ENCODE assay signal across 9 mouse cellular contexts in the genomic region with DNA sequence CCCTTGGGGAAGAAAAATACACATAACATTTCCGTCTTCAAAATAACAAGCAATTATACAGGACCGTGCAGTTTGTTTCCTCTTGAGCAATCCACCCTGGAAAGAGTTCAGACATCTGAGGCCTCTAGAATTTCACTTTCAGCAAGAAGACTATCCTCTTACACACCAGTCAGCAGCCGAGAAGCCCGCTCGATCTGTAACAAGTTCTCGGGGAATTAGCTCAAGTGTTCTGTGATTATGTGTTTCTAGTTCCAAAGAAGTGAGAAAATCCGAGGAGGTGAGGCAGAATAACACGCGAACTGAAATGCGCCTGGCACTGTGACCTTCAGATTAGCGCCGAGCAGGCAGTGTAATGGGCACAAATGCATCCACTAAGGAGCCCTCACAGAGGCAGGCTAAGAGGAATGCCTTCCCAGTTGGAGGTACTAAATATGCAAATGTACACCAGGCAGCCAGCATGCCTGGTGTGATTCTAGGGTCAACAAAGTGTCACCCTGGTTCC.
DNase-seq lines count a peak whose midpoint lies in the region; ATAC-seq and TF ChIP-seq lines count a peak whose summit lies in the region.
"Had no signal": no experiment of that assay in that cellular context is flagged by ENCODE, and none has a peak within 500 bp of the region (broad histone marks: within the 10 kb centered on the region; RNA-seq: fewer than 3 reads in every experiment).

No protein-coding gene starts in this region.

- DNase-seq in midbrain, embryonic 11.5 days (ENCODE audit: low spot score, missing footprints): no peak
- DNase-seq in heart, postnatal 4 days: peak; percentile 29
- DNase-seq in lung, embryonic 14.5 days: peak; percentile 64
- DNase-seq in cerebellum, postnatal 25 days: no peak

- H3K36me3 ChIP-seq in midbrain, embryonic 11.5 days (ENCODE audit: control insufficient read depth, insufficient read depth, low read length): no peaks in the 10 kb centered on the region
- no peaks in the 10 kb centered on the region for H3K36me3 ChIP-seq in midbrain, embryonic 15.5 days (replicated peaks)
- no peaks in the 10 kb centered on the region for H3K36me3 ChIP-seq in forebrain, embryonic 13.5 days (ENCODE audit: poor library complexity, severe bottlenecking)
- H3K36me3 ChIP-seq in lung, embryonic 14.5 days (ENCODE audit: insufficient read depth): no peaks in the 10 kb centered on the region

- WGBS in midbrain, embryonic 11.5 days: 48% methylated on average over 12 of the region's 12 CpGs
- 38% methylated on average over 12 of the region's 12 CpGs for WGBS in midbrain, embryonic 15.5 days
- 43% methylated on average over 12 of the region's 12 CpGs for WGBS in forebrain, embryonic 13.5 days
- 38% methylated on average over 12 of the region's 12 CpGs for WGBS in lung, embryonic 14.5 days

- H3K4me3 ChIP-seq in midbrain, embryonic 11.5 days (ENCODE audit: low read depth, low read length): no peak overlapping the region
- H3K4me3 ChIP-seq in midbrain, embryonic 15.5 days: no peak overlapping the region
- H3K4me3 ChIP-seq in forebrain, embryonic 13.5 days: no peak overlapping the region
- no peak overlapping the region for H3K4me3 ChIP-seq in lung, embryonic 14.5 days (ENCODE audit: low read depth, low read length)

- TF ChIP-seq CTCF in lung, embryonic 14.5 days (IDR thresholded peaks at IDR 0.05; ENCODE audit: low read depth): no peak

- H3K27me3 ChIP-seq in midbrain, embryonic 11.5 days (ENCODE audit: control insufficient read depth, insufficient read depth, low read length): no peaks in the 10 kb centered on the region
- H3K27me3 ChIP-seq in midbrain, embryonic 15.5 days (replicated peaks): no peaks in the 10 kb centered on the region
- H3K27me3 ChIP-seq in forebrain, embryonic 13.5 days: no peaks in the 10 kb centered on the region
- no peaks in the 10 kb centered on the region for H3K27me3 ChIP-seq in lung, embryonic 14.5 days (ENCODE audit: insufficient read depth, low read length)

- no peak overlapping the region for H3K9ac ChIP-seq in midbrain, embryonic 11.5 days (ENCODE audit: low read length)
- no peak overlapping the region for H3K9ac ChIP-seq in midbrain, embryonic 15.5 days
- H3K9ac ChIP-seq in forebrain, embryonic 13.5 days: no peak overlapping the region
- H3K9ac ChIP-seq in lung, embryonic 14.5 days: no peak overlapping the region
- H3K9ac ChIP-seq: liver, embryonic 14.5 days had no signal

- no peaks in the 10 kb centered on the region; the same call in 1 of the 2 replicates for H3K4me1 ChIP-seq in midbrain, embryonic 11.5 days (ENCODE audit: control insufficient read depth, insufficient read depth, low read length)
- peaks cover 5% of the 10 kb centered on the region; the same call in 1 of the 2 replicates for H3K4me1 ChIP-seq in midbrain, embryonic 15.5 days
- H3K4me1 ChIP-seq in forebrain, embryonic 13.5 days: peaks cover 4% of the 10 kb centered on the region; the same call in 1 of the 2 replicates
- no peaks in the 10 kb centered on the region for H3K4me1 ChIP-seq in lung, embryonic 14.5 days (ENCODE audit: insufficient read depth)

- no peak overlapping the region for H3K4me2 ChIP-seq in midbrain, embryonic 11.5 days
- H3K4me2 ChIP-seq in midbrain, embryonic 15.5 days: no peak overlapping the region
- H3K4me2 ChIP-seq in forebrain, embryonic 13.5 days: no peak overlapping the region
- no peak overlapping the region for H3K4me2 ChIP-seq in lung, embryonic 14.5 days

- H3K27ac ChIP-seq in midbrain, embryonic 11.5 days (ENCODE audit: low read depth, low read length): no peak overlapping the region
- no peak overlapping the region for H3K27ac ChIP-seq in midbrain, embryonic 15.5 days
- no peak overlapping the region for H3K27ac ChIP-seq in forebrain, embryonic 13.5 days
- peak overlapping the region; percentile 48; the same call in 1 of the 2 replicates for H3K27ac ChIP-seq in lung, embryonic 14.5 days (ENCODE audit: low read depth)
- H3K27ac ChIP-seq: liver, embryonic 14.5 days had no signal

- ATAC-seq in midbrain, embryonic 11.5 days (ENCODE audit: low FRiP score): peak; percentile 48; the same call in 1 of the 2 replicates
- no peak for ATAC-seq in midbrain, embryonic 15.5 days (replicated peaks)
- ATAC-seq in forebrain, embryonic 13.5 days: peak; percentile 33; the same call in 1 of the 2 replicates
- ATAC-seq in lung, embryonic 14.5 days (ENCODE audit: insufficient read depth): no peak
- ATAC-seq in activated CD4-positive, CD25-positive, alpha-beta regulatory T cell, adult 4 months: no peak
- ATAC-seq in inflammation-experienced regulatory T-cells, adult 6 months: no peak

- H3K9me3 ChIP-seq in midbrain, embryonic 11.5 days (ENCODE audit: control insufficient read depth, low read length): no peaks in the 10 kb centered on the region
- H3K9me3 ChIP-seq in midbrain, embryonic 15.5 days: no peaks in the 10 kb centered on the region
- H3K9me3 ChIP-seq in forebrain, embryonic 13.5 days (replicated peaks): no peaks in the 10 kb centered on the region
- no peaks in the 10 kb centered on the region for H3K9me3 ChIP-seq in lung, embryonic 14.5 days (ENCODE audit: low read depth, low read length)

Comparison
In these comparisons a context has a peak if more than half of its experiments do, and no peak if none do; other contexts are left out.
1. ATAC-seq: peak in midbrain, embryonic 11.5 days (single experiment) and forebrain, embryonic 13.5 days (single experiment); none in midbrain, embryonic 15.5 days (single experiment), lung, embryonic 14.5 days (single experiment), activated CD4-positive, CD25-positive, alpha-beta regulatory T cell, adult 4 months (single experiment) and inflammation-experienced regulatory T-cells, adult 6 months (single experiment).
2. DNase-seq: peak in heart, postnatal 4 days (single experiment) and lung, embryonic 14.5 days (single experiment); none in midbrain, embryonic 11.5 days (single experiment) and cerebellum, postnatal 25 days (0 of 2).